Mouse (Mus musculus): ENCODE measurements around the gene Pfkfb4.

DNA sequence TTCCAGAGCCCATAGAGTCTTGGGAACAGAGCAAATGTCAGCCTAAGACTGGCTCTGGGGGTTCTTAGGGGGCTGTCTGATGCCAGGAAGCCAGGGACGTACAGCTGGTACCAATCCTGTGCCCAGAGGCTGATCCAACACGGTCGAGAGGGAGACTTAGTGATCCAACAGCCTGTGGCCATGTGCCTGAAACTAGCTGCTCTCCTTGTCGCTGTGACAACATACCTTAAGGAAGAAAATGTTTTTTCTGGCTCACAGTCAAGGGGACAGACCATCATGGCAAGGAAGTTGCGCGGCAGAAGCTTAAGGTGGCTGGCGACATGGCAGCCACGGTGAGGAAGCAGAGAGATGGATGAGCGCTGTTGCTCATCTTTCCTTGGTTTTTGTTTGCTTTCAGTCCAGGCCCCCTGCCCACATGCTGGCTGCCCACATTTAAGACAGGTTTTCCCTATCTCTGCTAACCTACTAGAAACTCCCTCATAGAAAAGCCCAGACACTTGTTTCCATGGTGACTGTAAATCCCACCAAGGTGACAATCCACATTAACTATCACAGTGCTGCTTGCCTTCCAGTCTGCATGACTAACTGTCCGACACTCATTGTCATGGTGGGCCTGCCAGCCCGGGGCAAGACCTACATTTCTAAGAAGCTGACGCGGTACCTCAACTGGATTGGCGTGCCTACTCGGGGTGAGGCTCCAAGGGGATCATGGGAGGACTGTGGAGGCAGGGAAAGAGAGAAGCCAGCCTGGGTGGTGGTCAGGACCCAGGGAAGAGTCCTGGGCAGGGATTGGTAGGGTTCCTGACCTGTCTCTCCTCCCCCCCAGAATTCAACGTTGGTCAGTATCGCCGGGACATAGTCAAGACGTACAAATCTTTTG, 6.9 kb downstream of the Pfkfb4 start:
- TF ChIP-seq POLR2A (IDR thresholded peaks at IDR 0.05; ENCODE audit: borderline replicate concordance, low read depth, low read length), result no peak
- no peak for TF ChIP-seq CTCF (IDR thresholded peaks at IDR 0.05; ENCODE audit: low read depth, low read length)
